Mouse (Mus musculus): ENCODE results near the gene Begain. TPM values are rescaled to one million over a fixed set of nuclear protein-coding genes. Genes with fewer than 3 reads are reported as not detected.

The Begain gene
- polyA plus RNA-seq (2014; fragmentation: Illumina TruSeq; extraction: RNeasy Lipid Tissue Mini Kit (QIAGEN cat#74804); ENCODE audit: insufficient read depth, low read depth, low replicate concordance) = 1.1 TPM

GRCm38 (mm10) chr12:109068167-109068653 lies at the start of gene Begain:
Begain (minus strand) TSS chr12:109068217.

Other genes starting within 250 kb of the Begain start
- gene Slc25a29, start 232.3 kb downstream of the Begain start, polyA plus RNA-seq (2014; fragmentation: Illumina TruSeq; extraction: RNeasy Lipid Tissue Mini Kit (QIAGEN cat#74804); ENCODE audit: insufficient read depth, low read depth, low replicate concordance) = 7.8 TPM
- 4.1 TPM for gene Slc25a47, start 232.2 kb downstream of the Begain start, polyA plus RNA-seq (2014; fragmentation: Illumina TruSeq; extraction: RNeasy Lipid Tissue Mini Kit (QIAGEN cat#74804); ENCODE audit: insufficient read depth, low read depth, low replicate concordance)
- 5.2 TPM for gene Wdr25, start 174.6 kb downstream of the Begain start, polyA plus RNA-seq (2014; fragmentation: Illumina TruSeq; extraction: RNeasy Lipid Tissue Mini Kit (QIAGEN cat#74804); ENCODE audit: insufficient read depth, low read depth, low replicate concordance)
- gene Wars, start 174.0 kb downstream of the Begain start, polyA plus RNA-seq (2014; fragmentation: Illumina TruSeq; extraction: RNeasy Lipid Tissue Mini Kit (QIAGEN cat#74804); ENCODE audit: insufficient read depth, low read depth, low replicate concordance) = 48.7 TPM